Mouse (Mus musculus) urinary bladder, postnatal 0 days (tissue): Measurements from ENCODE around the gene Kif3b. TPM values are rescaled to one million over a fixed set of nuclear protein-coding genes. Genes with fewer than 3 reads are reported as not detected.

Experiments used
- polyA plus RNA-seq: library from polyadenylated mRNA; unstranded; fragments of >200 nt; fragmentation: Nextera tagmentation; extraction: Ambion mirVana; gene quantifications from 2 replicates; pipeline ENCODE4 v1.2.1, GENCODE M21; 2015

Kif3b gene
- 3.7 and 3.8 TPM in 2 replicates for polyA plus RNA-seq

GRCm38 (mm10) chr2:153290938-153291928 lies at the start of gene Kif3b:
Gene Kif3b (plus strand): TSS chr2:153291413.

GRCm38 (mm10) chr2:153345454-153346220 lies 54.4 kb downstream of the Kif3b start, which contains the start of gene Asxl1:
Gene Asxl1 (plus strand): TSS chr2:153345829.

Other genes with a start within 250 kb of the Kif3b start
- gene Ccm2l, start 225.5 kb upstream of the Kif3b start, polyA plus RNA-seq = 0.62 and 0.63 TPM in 2 replicates
- 5.2 and 8.6 TPM in 2 replicates for gene Hck, start 182.9 kb upstream of the Kif3b start, polyA plus RNA-seq
- 41.6 and 42.8 TPM in 2 replicates for gene Tm9sf4, start 130.1 kb upstream of the Kif3b start, polyA plus RNA-seq
- 3.3 and 3.4 TPM in 2 replicates for gene Tspyl3, start 66.0 kb upstream of the Kif3b start, polyA plus RNA-seq
- gene Plagl2, start 50.0 kb upstream of the Kif3b start, polyA plus RNA-seq = 4.6 and 5.4 TPM in 2 replicates
- gene Pofut1, start 49.9 kb upstream of the Kif3b start, polyA plus RNA-seq = 3.5 and 3.8 TPM in 2 replicates
- 6.6 and 6.9 TPM in 2 replicates for gene Asxl1, start 54.4 kb downstream of the Kif3b start, polyA plus RNA-seq
- gene 4930404H24Rik, start 201.4 kb downstream of the Kif3b start, polyA plus RNA-seq = not detected in 2 replicates
- 5.3 and 6.1 TPM in 2 replicates for gene Nol4l, start 238.6 kb downstream of the Kif3b start, polyA plus RNA-seq